Mouse (Mus musculus) urinary bladder, postnatal 25 days (tissue): ENCODE data around the gene Armcx5.
"Not testable (repeated sequence)": the region's sequence is repeated elsewhere in the genome, so short reads cannot be mapped to it uniquely, and the experiment has no call there.

ENCODE experiments used
- DNase-seq: peaks from one replicate; pipeline ENCODE4 v3.0.0; 2022; ENCODE audit warnings: low spot score

Gene Armcx5

GRCm38 (mm10) chrX:135742304-135743055 is at the start of gene Armcx5, which contains the start of gene Gprasp1:
Gene Armcx5 (plus strand): TSS chrX:135742733.
Gene Gprasp1 (plus strand): TSS chrX:135742733.
- DNase-seq, result peak; percentile 70

GRCm38 (mm10) chrX:135693633-135694032 is 48.9 kb upstream of the Armcx5 start, which contains the start of gene Tcp11x2:
Gene Tcp11x2 (minus strand): TSS chrX:135693790.
- no peak for DNase-seq

- no peak for DNase-seq
Observed at GRCm38 (mm10) chrX:135703111-135703510, 39.4 kb upstream of the Armcx5 start.

DNA sequence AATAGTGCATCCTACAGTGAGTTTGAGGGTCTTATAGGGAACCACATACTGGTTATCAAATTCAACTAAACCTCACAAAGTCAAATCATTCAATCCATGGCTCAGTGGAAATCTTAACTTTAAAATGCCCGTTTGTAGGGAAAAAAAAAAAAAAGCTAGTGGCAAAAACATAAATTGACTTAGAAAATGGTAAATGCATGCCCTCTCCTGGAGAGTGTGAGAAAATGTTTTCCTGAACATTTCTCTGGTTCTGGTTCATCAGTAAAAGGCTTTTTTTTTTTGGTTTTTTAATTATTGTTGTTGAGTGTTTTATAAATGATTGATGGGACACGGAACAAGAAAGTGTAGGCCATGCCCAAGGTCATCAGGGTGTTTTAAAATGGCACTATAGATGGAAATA is 38.2 kb upstream of the Armcx5 start:
- no peak for DNase-seq

GRCm38 (mm10) chrX:135712845-135713244 is 29.7 kb upstream of the Armcx5 start:
- no peak for DNase-seq

- DNase-seq, result no peak
Observed at GRCm38 (mm10) chrX:135725161-135725560, 17.4 kb upstream of the Armcx5 start, which contains the start of gene Tmsb15a. Gene Tmsb15a (minus strand): TSS chrX:135725261.

DNA sequence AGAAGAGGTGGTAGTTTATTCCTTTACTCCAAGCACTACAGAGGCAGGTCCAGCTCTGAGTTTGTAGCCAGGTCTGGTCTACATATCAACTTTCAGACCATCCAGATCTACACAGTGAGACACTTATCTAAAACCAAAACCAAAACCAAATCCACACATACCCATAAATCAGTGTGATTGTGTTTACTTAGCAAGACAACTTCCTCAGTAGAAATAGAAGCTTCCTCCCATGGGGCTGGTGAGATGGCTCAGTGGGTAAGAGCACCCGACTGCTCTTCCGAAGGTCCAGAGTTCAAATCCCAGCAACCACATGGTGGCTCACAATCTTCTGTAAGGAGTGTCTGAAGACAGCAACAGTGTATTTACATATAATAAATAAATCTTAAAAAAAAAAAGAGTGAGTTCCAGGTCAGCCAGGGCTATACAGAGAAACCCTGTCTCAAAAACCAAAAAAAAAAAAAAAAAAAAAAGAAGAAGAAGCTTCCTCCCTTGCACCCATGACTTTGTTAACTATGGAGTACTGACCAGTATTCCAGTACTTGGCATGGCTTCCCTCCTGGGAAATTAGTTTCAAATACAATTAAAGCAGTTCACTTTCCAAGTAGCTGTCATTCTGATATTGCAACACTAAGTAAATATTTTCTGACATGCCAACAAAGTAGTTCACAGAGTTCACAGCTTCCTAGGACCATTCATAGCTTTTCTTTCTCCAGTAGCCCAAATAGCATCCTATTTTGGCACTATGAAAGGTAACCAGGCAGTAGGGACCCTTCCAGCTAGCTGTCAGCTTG is 3.6 kb upstream of the Armcx5 start:
- no peak for DNase-seq

DNA sequence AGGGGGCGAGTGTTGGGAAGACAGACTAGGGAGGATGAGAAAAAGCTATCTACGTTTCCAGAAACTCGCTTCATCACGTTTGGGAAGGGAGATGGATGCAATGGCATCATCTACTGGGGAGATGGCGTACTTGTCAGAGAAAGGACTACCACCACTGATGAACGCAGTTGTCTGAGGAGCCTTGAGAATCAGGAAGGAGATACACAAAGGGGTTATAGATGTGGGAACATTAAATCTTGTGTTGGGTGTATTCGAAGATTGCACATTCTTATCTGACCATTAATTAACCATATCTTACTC is 473 bp downstream of the Armcx5 start:
- no peak for DNase-seq

DNA sequence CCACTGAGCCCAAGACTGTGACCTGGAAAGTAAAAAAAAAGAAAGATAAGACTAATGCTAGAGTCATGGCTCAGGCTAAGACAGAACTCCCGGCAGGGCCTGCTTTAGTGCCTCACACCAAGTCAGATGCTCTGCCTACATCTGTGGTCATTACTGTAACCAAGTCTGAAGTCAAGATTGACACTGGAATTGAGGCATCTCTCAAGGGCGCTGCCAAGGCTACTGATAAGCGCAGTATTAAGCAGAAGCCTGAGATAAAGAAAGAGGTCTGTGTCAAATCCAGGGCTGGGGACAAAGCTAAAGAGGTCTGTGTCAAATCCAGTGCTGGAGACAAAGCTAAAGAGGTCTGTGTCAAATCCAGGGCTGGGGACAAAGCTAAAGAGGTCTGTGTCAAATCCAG is 2.8 kb downstream of the Armcx5 start:
- DNase-seq, result not testable (repeated sequence)

GRCm38 (mm10) chrX:135752832-135753231 is 10.3 kb downstream of the Armcx5 start:
- peak; percentile 58 for DNase-seq

DNA sequence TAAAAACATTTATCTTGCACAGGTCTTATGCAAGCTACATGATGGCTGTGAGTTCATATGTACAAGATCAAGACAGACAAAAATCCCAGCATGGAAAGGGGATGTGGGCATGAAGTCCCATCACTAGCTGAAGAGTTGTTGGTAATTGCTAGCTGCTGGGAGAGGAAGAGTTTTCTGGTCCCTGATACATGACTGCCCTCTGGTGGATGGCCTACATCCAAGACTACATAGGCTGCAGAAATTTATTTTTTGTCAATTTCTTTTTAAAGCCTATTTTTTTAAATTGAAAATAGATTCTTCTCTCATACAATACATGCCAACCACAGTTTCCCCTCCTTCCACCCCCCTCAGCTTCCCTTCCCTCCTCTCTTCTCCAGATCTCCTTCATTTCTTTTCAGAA is 19.2 kb downstream of the Armcx5 start:
- peak; percentile 5 for DNase-seq

DNA sequence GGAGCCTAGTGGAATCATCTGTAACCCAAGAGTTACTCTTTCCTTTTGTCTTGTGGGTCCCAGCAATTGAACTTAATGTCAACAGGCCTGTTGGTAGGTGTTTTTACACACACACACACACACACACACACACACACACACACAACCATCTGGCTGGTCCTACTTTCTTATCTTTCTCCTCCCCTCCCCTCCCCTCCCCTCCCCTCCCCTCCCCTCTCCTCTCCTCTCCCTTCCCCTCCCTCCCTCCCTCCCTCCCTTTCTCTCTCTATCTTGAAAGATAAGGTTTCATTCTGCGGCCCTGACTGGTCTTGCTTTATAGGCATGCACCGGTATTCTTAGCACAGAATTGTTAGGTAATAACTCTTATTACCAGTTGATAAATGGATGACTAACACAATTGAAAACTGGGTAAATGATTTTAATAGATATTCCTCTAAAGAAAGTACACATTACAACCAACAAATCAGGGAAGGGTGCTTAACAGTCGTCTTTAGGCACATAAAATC is 25.6 kb downstream of the Armcx5 start:
- no peak for DNase-seq

DNA sequence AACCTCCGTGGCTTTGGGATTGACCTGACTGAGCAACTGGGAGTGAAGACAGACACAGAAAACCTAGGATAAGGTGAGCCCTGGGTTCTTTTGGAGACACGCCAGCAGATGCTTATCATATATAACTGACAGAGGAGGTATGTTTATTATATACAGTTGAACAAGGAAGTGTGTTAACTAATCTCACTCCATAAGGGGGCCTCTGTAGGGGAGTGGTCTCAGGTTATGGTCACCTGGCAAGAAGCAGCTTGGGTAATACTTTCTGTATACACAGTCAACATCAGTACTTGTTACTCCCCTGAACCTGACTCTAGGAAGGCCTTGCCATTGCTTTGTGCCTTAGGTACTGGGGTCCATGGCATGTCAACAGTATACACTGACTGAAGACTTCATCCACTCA is 26.0 kb downstream of the Armcx5 start:
- no peak for DNase-seq

- DNase-seq, result no peak
Observed at GRCm38 (mm10) chrX:135791536-135791935, 49.0 kb downstream of the Armcx5 start.

GRCm38 (mm10) chrX:135792326-135792725 is 49.8 kb downstream of the Armcx5 start:
- DNase-seq, result no peak

GRCm38 (mm10) chrX:135795591-135796304 is 53.2 kb downstream of the Armcx5 start:
- DNase-seq, result not testable (repeated sequence)

DNA sequence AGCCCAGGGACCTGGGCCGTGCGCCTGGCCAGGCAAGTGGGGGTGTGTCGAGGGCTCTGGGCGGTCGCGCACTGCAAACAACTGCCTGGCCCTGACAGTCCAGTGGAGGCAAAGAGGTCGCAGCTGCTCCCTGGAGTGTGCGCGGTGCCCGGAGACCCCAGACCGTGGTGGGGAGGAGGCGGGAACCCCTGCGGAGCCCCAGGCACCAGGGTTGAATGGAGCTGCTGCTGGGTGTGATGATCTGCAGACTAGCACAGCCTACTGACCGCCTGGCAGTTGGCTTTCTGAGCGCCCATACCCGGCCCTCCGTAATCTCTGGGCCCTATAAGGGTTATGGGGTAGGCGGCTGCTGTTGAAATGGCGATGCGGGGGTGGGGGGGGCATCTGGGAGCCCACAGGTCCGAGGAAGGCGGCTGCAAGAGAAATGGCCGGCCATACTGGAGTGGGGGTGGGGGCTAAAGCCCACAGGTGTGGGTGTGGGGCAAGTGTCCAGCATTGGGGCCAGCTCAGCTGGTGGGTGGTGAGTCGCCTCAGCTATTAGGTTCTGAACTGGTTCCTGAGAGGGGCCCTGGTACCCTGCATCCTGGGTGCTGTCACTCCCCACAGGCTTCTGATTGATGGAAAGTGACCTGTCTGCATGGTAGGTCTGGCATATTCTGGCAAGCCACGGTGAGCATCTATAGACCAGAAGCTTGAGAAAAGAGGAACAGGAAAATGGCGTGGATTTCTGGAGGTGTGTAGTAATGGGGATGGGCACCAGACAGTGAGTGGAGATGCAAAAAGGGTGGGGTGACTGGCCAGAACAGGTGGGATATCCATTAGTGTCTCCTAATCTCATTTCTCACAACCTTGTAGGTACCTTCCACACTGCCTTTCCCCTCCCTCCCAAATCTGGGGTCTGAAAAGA is 54.0 kb downstream of the Armcx5 start:
- DNase-seq, result not testable (repeated sequence)
